Mouse (Mus musculus): ENCODE measurements around the gene Pank4.

DNA sequence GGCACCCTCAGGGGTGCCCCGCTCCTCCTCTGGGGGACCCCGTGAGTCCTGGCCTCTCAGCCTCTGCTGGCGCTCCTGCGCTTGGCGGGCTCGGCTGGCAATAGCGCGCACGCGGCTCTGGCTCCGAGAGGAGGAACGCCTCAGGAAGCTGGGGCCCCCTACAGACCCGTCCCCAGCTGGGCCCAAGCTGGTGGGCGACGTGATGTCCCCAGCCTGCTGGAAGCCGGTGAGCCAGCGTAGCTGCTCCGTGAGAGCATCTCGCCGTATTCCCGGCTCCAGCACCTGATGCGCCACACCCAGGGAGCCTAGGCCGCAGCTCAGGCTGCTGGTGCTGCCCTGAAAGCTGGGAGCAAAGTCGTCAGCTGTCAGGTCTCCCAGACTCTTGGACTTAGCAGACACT is 19.8 kb downstream of the Pank4 start:
- TF ChIP-seq CTCF (conservative IDR thresholded peaks at IDR 0.05; ENCODE audit: insufficient read depth, insufficient read length, low read depth, low read length) (no peak), POLR2A (IDR thresholded peaks at IDR 0.05; ENCODE audit: low read depth, low read length) (no peak)
